Comparison of ENCODE assay signal across 9 mouse cellular contexts in genomic region chr11:52046446-52047165, GRCm38 (mm10). TPM values are rescaled to one million over a fixed set of nuclear protein-coding genes. Genes with fewer than 3 reads are reported as not detected.
A peak's percentile ranks its signal among the peaks of the same experiment; 100 is the strongest.
DNase-seq lines count a peak whose midpoint lies in the region; ATAC-seq and TF ChIP-seq lines count a peak whose summit lies in the region.
"Had no signal": no experiment of that assay in that cellular context is flagged by ENCODE, and none has a peak within 500 bp of the region (broad histone marks: within the 10 kb centered on the region; RNA-seq: fewer than 3 reads in every experiment).

No protein-coding gene starts in this region.

- H3K36me3 ChIP-seq in heart, embryonic 16.5 days (ENCODE audit: control insufficient read depth, insufficient read depth), result no peaks in the 10 kb centered on the region
- no peaks in the 10 kb centered on the region for H3K36me3 ChIP-seq in liver, postnatal 0 days (replicated peaks; ENCODE audit: insufficient read depth, low read length)
- H3K36me3 ChIP-seq in forebrain, embryonic 11.5 days (ENCODE audit: control insufficient read depth, insufficient read depth, low read length), result no peaks in the 10 kb centered on the region
- H3K36me3 ChIP-seq in midbrain, embryonic 13.5 days, result 0 out of 2 replicates have a peak, but pooled peaks cover 6% of the 10 kb centered on the region

- 0 out of 2 replicates have a peak, but pooled peaks cover 4% of the 10 kb centered on the region for H3K4me1 ChIP-seq in heart, embryonic 16.5 days (ENCODE audit: control insufficient read depth, insufficient read depth, low read length)
- H3K4me1 ChIP-seq in liver, postnatal 0 days (ENCODE audit: insufficient read depth), result no peaks in the 10 kb centered on the region
- H3K4me1 ChIP-seq in forebrain, embryonic 11.5 days (replicated peaks; ENCODE audit: control insufficient read depth, insufficient read depth, low read length), result no peaks in the 10 kb centered on the region
- no peaks in the 10 kb centered on the region for H3K4me1 ChIP-seq in midbrain, embryonic 13.5 days (replicated peaks)

- intact Hi-C loops in heart, postnatal 14 days (cut with DNase I), result no loop called here

- H3K27ac ChIP-seq in heart, embryonic 16.5 days (ENCODE audit: low read length), result no peak overlapping the region
- 0 out of 2 replicates have a peak overlapping the region, but pooled peaks have one; percentile 22 for H3K27ac ChIP-seq in liver, postnatal 0 days (ENCODE audit: low read depth)
- H3K27ac ChIP-seq in forebrain, embryonic 11.5 days (ENCODE audit: low read depth, low read length), result no peak overlapping the region
- H3K27ac ChIP-seq in midbrain, embryonic 13.5 days, result no peak overlapping the region

- TF ChIP-seq EP300 in liver, postnatal 0 days (IDR thresholded peaks at IDR 0.05; ENCODE audit: low read depth), result no peak

- no peak overlapping the region for H3K4me2 ChIP-seq in heart, embryonic 16.5 days (ENCODE audit: low read depth, low read length)
- peak overlapping the region; percentile 38 for H3K4me2 ChIP-seq in liver, postnatal 0 days (ENCODE audit: low read depth, low read length)
- H3K4me2 ChIP-seq in forebrain, embryonic 11.5 days (ENCODE audit: low read depth, low read length, severe bottlenecking), result no peak overlapping the region
- H3K4me2 ChIP-seq in midbrain, embryonic 13.5 days (replicated peaks), result no peak overlapping the region
- H3K4me2 ChIP-seq: lung, embryonic 14.5 days had no signal

- no peak for TF ChIP-seq CTCF in liver, postnatal 0 days (IDR thresholded peaks at IDR 0.05; ENCODE audit: low read depth)

- 0 out of 2 replicates have a peak overlapping the region, but pooled peaks have one; percentile 22 for H3K9ac ChIP-seq in heart, embryonic 16.5 days (ENCODE audit: low read length)
- H3K9ac ChIP-seq in liver, postnatal 0 days (replicated peaks), result no peak overlapping the region
- no peak overlapping the region for H3K9ac ChIP-seq in forebrain, embryonic 11.5 days (ENCODE audit: low read length)
- H3K9ac ChIP-seq in midbrain, embryonic 13.5 days (replicated peaks), result no peak overlapping the region
- H3K9ac ChIP-seq: lung, embryonic 14.5 days had no signal

- H3K27me3 ChIP-seq in heart, embryonic 16.5 days (ENCODE audit: control insufficient read depth, insufficient read depth, low read length), result no peaks in the 10 kb centered on the region
- H3K27me3 ChIP-seq in liver, postnatal 0 days (ENCODE audit: insufficient read depth, low read length), result no peaks in the 10 kb centered on the region
- no peaks in the 10 kb centered on the region for H3K27me3 ChIP-seq in forebrain, embryonic 11.5 days (ENCODE audit: control insufficient read depth, insufficient read depth, low read length)
- no peaks in the 10 kb centered on the region for H3K27me3 ChIP-seq in midbrain, embryonic 13.5 days

- H3K9me3 ChIP-seq in heart, embryonic 16.5 days (replicated peaks; ENCODE audit: control insufficient read depth, low read length), result no peaks in the 10 kb centered on the region
- no peaks in the 10 kb centered on the region for H3K9me3 ChIP-seq in liver, postnatal 0 days (ENCODE audit: low read length)
- H3K9me3 ChIP-seq in forebrain, embryonic 11.5 days (ENCODE audit: control insufficient read depth, low read length), result no peaks in the 10 kb centered on the region
- H3K9me3 ChIP-seq in midbrain, embryonic 13.5 days, result no peaks in the 10 kb centered on the region

- H3K4me3 ChIP-seq in heart, embryonic 16.5 days (ENCODE audit: low read length), result no peak overlapping the region
- H3K4me3 ChIP-seq in liver, postnatal 0 days (ENCODE audit: low read depth, low read length), result no peak overlapping the region
- H3K4me3 ChIP-seq in forebrain, embryonic 11.5 days (ENCODE audit: low read depth, low read length), result no peak overlapping the region
- H3K4me3 ChIP-seq in midbrain, embryonic 13.5 days (replicated peaks), result no peak overlapping the region

- DNase-seq in heart, postnatal 14 days, result no peak
- DNase-seq in CD4-positive helper T cell, adult 2 months (ENCODE audit: low read depth, low spot score), result peak; percentile 80
- peak; percentile 59 to 64 for DNase-seq in adrenal gland, postnatal 36 days
- no peak for DNase-seq in liver, postnatal 0 days
- no peak for DNase-seq in layer of hippocampus, adult 8-10 months (ENCODE audit: low spot score in 2 of 2)
- DNase-seq in forebrain, embryonic 11.5 days (ENCODE audit: low spot score), result no peak
- DNase-seq: lung, embryonic 14.5 days had no signal

- ATAC-seq in heart, embryonic 16.5 days (replicated peaks; ENCODE audit: extremely low read depth, insufficient read depth, low FRiP score), result no peak
- no peak for ATAC-seq in liver, postnatal 0 days
- ATAC-seq in forebrain, embryonic 11.5 days (replicated peaks; ENCODE audit: low FRiP score), result no peak
- no peak for ATAC-seq in midbrain, embryonic 13.5 days

- WGBS in heart, embryonic 16.5 days, result 53% methylated on average over 4 of the region's 4 CpGs
- WGBS in liver, postnatal 0 days (ENCODE audit: insufficient replicate concordance), result 34% methylated on average over 4 of the region's 4 CpGs
- 51% methylated on average over 4 of the region's 4 CpGs for WGBS in forebrain, embryonic 11.5 days
- 62% methylated on average over 4 of the region's 4 CpGs for WGBS in midbrain, embryonic 13.5 days

RNA-seq across cellular contexts. Expression of gene Cdkl3, which starts 42.6 kb away (rescaled TPM):
- polyA plus RNA-seq in heart, embryonic 16.5 days (2015; fragmentation: Nextera tagmentation; extraction: Ambion mirVana), result 10.8 and 12.7 TPM in 2 replicates
- total RNA-seq in heart, postnatal 14 days (2021), result 1 to 10 TPM; 5.4 to 7.3 TPM
- 1 to 10 TPM; 3.3 to 4.8 TPM for total RNA-seq in adrenal gland, postnatal 36 days (2021)
- 1.6 and 1.7 TPM in 2 replicates for polyA plus RNA-seq in liver, postnatal 0 days (2015; fragmentation: Nextera tagmentation; extraction: Ambion mirVana)
- total RNA-seq in layer of hippocampus, adult 8-10 months (2022), result 10 to 100 TPM; 13.4 to 17.6 (median 16.1) TPM
- polyA plus RNA-seq in forebrain, embryonic 11.5 days (2014; fragmentation: Nextera tagmentation; extraction: Ambion mirVana), result 13.2 and 13.6 TPM in 2 replicates
- 22.6 and 25.3 TPM in 2 replicates for polyA plus RNA-seq in midbrain, embryonic 13.5 days (2015; fragmentation: Nextera tagmentation; extraction: Ambion mirVana)

RNA-seq across cellular contexts. Expression of gene Ube2b, which starts 46.0 kb away (rescaled TPM):
- 278 and 286 TPM in 2 replicates for polyA plus RNA-seq in heart, embryonic 16.5 days (2015; fragmentation: Nextera tagmentation; extraction: Ambion mirVana)
- 100 to 1,000 TPM; 229 to 232 TPM for total RNA-seq in heart, postnatal 14 days (2021)
- total RNA-seq in adrenal gland, postnatal 36 days (2021), result 100 to 1,000 TPM; 145 to 160 TPM
- polyA plus RNA-seq in liver, postnatal 0 days (2015; fragmentation: Nextera tagmentation; extraction: Ambion mirVana), result 127 and 148 TPM in 2 replicates
- 100 to 1,000 TPM; 162 to 207 (median 179) TPM for total RNA-seq in layer of hippocampus, adult 8-10 months (2022)
- polyA plus RNA-seq in forebrain, embryonic 11.5 days (2014; fragmentation: Nextera tagmentation; extraction: Ambion mirVana), result 163 and 177 TPM in 2 replicates
- polyA plus RNA-seq in midbrain, embryonic 13.5 days (2015; fragmentation: Nextera tagmentation; extraction: Ambion mirVana), result 272 and 284 TPM in 2 replicates

RNA-seq across cellular contexts. Expression of gene Ppp2ca, which starts 51.9 kb away (rescaled TPM):
- 67.3 and 71.3 TPM in 2 replicates for polyA plus RNA-seq in heart, embryonic 16.5 days (2015; fragmentation: Nextera tagmentation; extraction: Ambion mirVana)
- total RNA-seq in heart, postnatal 14 days (2021), result 10 to 100 TPM; 55.4 to 60.4 TPM
- total RNA-seq in adrenal gland, postnatal 36 days (2021), result 10 to 100 TPM; 78.0 to 84.2 TPM
- polyA plus RNA-seq in liver, postnatal 0 days (2015; fragmentation: Nextera tagmentation; extraction: Ambion mirVana), result 23.2 and 24.3 TPM in 2 replicates
- total RNA-seq in layer of hippocampus, adult 8-10 months (2022), result 100 to 1,000 TPM; 102 to 118 (median 110) TPM
- polyA plus RNA-seq in forebrain, embryonic 11.5 days (2014; fragmentation: Nextera tagmentation; extraction: Ambion mirVana), result 122 and 128 TPM in 2 replicates
- polyA plus RNA-seq in midbrain, embryonic 13.5 days (2015; fragmentation: Nextera tagmentation; extraction: Ambion mirVana), result 120 and 126 TPM in 2 replicates

Comparison
In these comparisons a context has a peak if more than half of its experiments do, and no peak if none do; other contexts are left out.
1. DNase-seq: peak in CD4-positive helper T cell, adult 2 months (single experiment) and adrenal gland, postnatal 36 days (2 of 2); none in heart, postnatal 14 days (0 of 2), liver, postnatal 0 days (single experiment), layer of hippocampus, adult 8-10 months (0 of 2) and forebrain, embryonic 11.5 days (single experiment).